Mouse (Mus musculus): ENCODE measurements around the gene Eipr1. TPM values are rescaled to one million over a fixed set of nuclear protein-coding genes. Genes with fewer than 3 reads are reported as not detected.

Eipr1 gene
- polyA plus RNA-seq, 1 experiment from 2014 or later: 15.5 TPM

GRCm38 (mm10) chr12:28848726-28849612, 97.4 kb downstream of the Eipr1 start:
- H3K4me2 ChIP-seq (ENCODE audit: low read depth, low read length): no peak overlapping the region
- DNase-seq: no peak
- H3K4me3 ChIP-seq (ENCODE audit: low read depth, low read length): no peak overlapping the region
- WGBS (ENCODE audit: insufficient replicate concordance): 85% methylated on average over 18 of the region's 18 CpGs
- H3K4me1 ChIP-seq (ENCODE audit: insufficient read depth): no peaks in the 10 kb centered on the region
- ATAC-seq: no peak
- H3K9ac ChIP-seq (replicated peaks): no peak overlapping the region
- no peak for TF ChIP-seq EP300 (IDR thresholded peaks at IDR 0.05; ENCODE audit: low read depth)
- no peak for TF ChIP-seq CTCF (IDR thresholded peaks at IDR 0.05; ENCODE audit: low read depth)
- no peak overlapping the region for H3K27ac ChIP-seq (ENCODE audit: low read depth)
- H3K27me3 ChIP-seq (ENCODE audit: insufficient read depth, low read length): no peaks in the 10 kb centered on the region
- no peaks in the 10 kb centered on the region for H3K9me3 ChIP-seq (ENCODE audit: low read length)
- 0 out of 2 replicates have a peak, but pooled peaks cover 3% of the 10 kb centered on the region for H3K36me3 ChIP-seq (replicated peaks; ENCODE audit: insufficient read depth, low read length)

GRCm38 (mm10) chr12:28859495-28860263, 108.1 kb downstream of the Eipr1 start:
- no peak overlapping the region for H3K9ac ChIP-seq (replicated peaks)

GRCm38 (mm10) chr12:28860264-28860560, 108.6 kb downstream of the Eipr1 start:
- H3K4me2 ChIP-seq (ENCODE audit: low read depth, low read length): no peak overlapping the region
- ATAC-seq (no peak), DNase-seq (no peak)
- no peaks in the 10 kb centered on the region for H3K9me3 ChIP-seq (ENCODE audit: low read length)
- WGBS (ENCODE audit: insufficient replicate concordance): 84% methylated on average over 5 of the region's 5 CpGs
- no peak overlapping the region for H3K9ac ChIP-seq (replicated peaks)
- H3K36me3 ChIP-seq (replicated peaks; ENCODE audit: insufficient read depth, low read length): peaks cover 3% of the 10 kb centered on the region; the same call in 1 of the 2 replicates
- no peaks in the 10 kb centered on the region for H3K27me3 ChIP-seq (ENCODE audit: insufficient read depth, low read length)
- no peak overlapping the region for H3K27ac ChIP-seq (ENCODE audit: low read depth)
- H3K4me1 ChIP-seq (ENCODE audit: insufficient read depth): no peaks in the 10 kb centered on the region
- no peak for TF ChIP-seq CTCF (IDR thresholded peaks at IDR 0.05; ENCODE audit: low read depth)
- TF ChIP-seq EP300 (IDR thresholded peaks at IDR 0.05; ENCODE audit: low read depth): no peak
- no peak overlapping the region for H3K4me3 ChIP-seq (ENCODE audit: low read depth, low read length)

More at GRCm38 (mm10) chr12:28859495-28860263, 108.1 kb downstream of the Eipr1 start:
- no peak for TF ChIP-seq CTCF (IDR thresholded peaks at IDR 0.05; ENCODE audit: low read depth)
- TF ChIP-seq EP300 (IDR thresholded peaks at IDR 0.05; ENCODE audit: low read depth): no peak
- Histone ChIP-seq H3K36me3 (replicated peaks; ENCODE audit: insufficient read depth, low read length) (no peaks in the 10 kb centered on the region; the same call in 1 of the 2 replicates), H3K27me3 (ENCODE audit: insufficient read depth, low read length) (no peaks in the 10 kb centered on the region), H3K4me3 (ENCODE audit: low read depth, low read length) (no peak overlapping the region), H3K4me1 (ENCODE audit: insufficient read depth) (no peaks in the 10 kb centered on the region), H3K9me3 (ENCODE audit: low read length) (no peaks in the 10 kb centered on the region), H3K27ac (ENCODE audit: low read depth) (no peak overlapping the region), H3K4me2 (ENCODE audit: low read depth, low read length) (no peak overlapping the region)
- DNase-seq: no peak
- WGBS (ENCODE audit: insufficient replicate concordance): 80% methylated on average over 11 of the region's 11 CpGs
- ATAC-seq: no peak

- Histone ChIP-seq H3K27me3 (ENCODE audit: insufficient read depth, low read length) (no peaks in the 10 kb centered on the region), H3K4me2 (ENCODE audit: low read depth, low read length) (no peak overlapping the region), H3K4me3 (ENCODE audit: low read depth, low read length) (no peak overlapping the region), H3K4me1 (ENCODE audit: insufficient read depth) (no peaks in the 10 kb centered on the region), H3K9ac (replicated peaks) (no peak overlapping the region), H3K9me3 (ENCODE audit: low read length) (no peaks in the 10 kb centered on the region), H3K36me3 (replicated peaks; ENCODE audit: insufficient read depth, low read length) (peaks cover 3% of the 10 kb centered on the region; the same call in 1 of the 2 replicates), H3K27ac (ENCODE audit: low read depth) (no peak overlapping the region)
- WGBS (ENCODE audit: insufficient replicate concordance): 87% methylated on average over 12 of the region's 12 CpGs
- no peak for TF ChIP-seq EP300 (IDR thresholded peaks at IDR 0.05; ENCODE audit: low read depth)
- no peak for TF ChIP-seq CTCF (IDR thresholded peaks at IDR 0.05; ENCODE audit: low read depth)
- no peak for ATAC-seq
- no peak for DNase-seq
Measured at GRCm38 (mm10) chr12:28863260-28863659, 111.7 kb downstream of the Eipr1 start.

GRCm38 (mm10) chr12:28866121-28866520, 114.5 kb downstream of the Eipr1 start:
- no peak overlapping the region for H3K4me3 ChIP-seq (ENCODE audit: low read depth, low read length)
- peaks cover 3% of the 10 kb centered on the region; the same call in 1 of the 2 replicates for H3K36me3 ChIP-seq (replicated peaks; ENCODE audit: insufficient read depth, low read length)
- ATAC-seq (no peak), DNase-seq (no peak)
- H3K4me1 ChIP-seq (ENCODE audit: insufficient read depth): no peaks in the 10 kb centered on the region
- no peaks in the 10 kb centered on the region for H3K9me3 ChIP-seq (ENCODE audit: low read length)
- 76% methylated on average over 1 of the region's 1 CpGs for WGBS (ENCODE audit: insufficient replicate concordance)
- no peaks in the 10 kb centered on the region for H3K27me3 ChIP-seq (ENCODE audit: insufficient read depth, low read length)
- TF ChIP-seq CTCF (IDR thresholded peaks at IDR 0.05; ENCODE audit: low read depth) (no peak), EP300 (IDR thresholded peaks at IDR 0.05; ENCODE audit: low read depth) (no peak)
- no peak overlapping the region for H3K9ac ChIP-seq (replicated peaks)
- H3K4me2 ChIP-seq (ENCODE audit: low read depth, low read length): no peak overlapping the region
- no peak overlapping the region for H3K27ac ChIP-seq (ENCODE audit: low read depth)

- WGBS (ENCODE audit: insufficient replicate concordance): 86% methylated on average over 4 of the region's 4 CpGs
- H3K9me3 ChIP-seq (ENCODE audit: low read length): no peaks in the 10 kb centered on the region
- TF ChIP-seq EP300 (IDR thresholded peaks at IDR 0.05; ENCODE audit: low read depth) (no peak), CTCF (IDR thresholded peaks at IDR 0.05; ENCODE audit: low read depth) (no peak)
Measured at GRCm38 (mm10) chr12:28868794-28869193, 117.2 kb downstream of the Eipr1 start.

More at GRCm38 (mm10) chr12:28868794-28869193, 117.2 kb downstream of the Eipr1 start:
- Histone ChIP-seq H3K27ac (ENCODE audit: low read depth) (no peak overlapping the region), H3K4me3 (ENCODE audit: low read depth, low read length) (no peak overlapping the region), H3K4me2 (ENCODE audit: low read depth, low read length) (no peak overlapping the region), H3K36me3 (replicated peaks; ENCODE audit: insufficient read depth, low read length) (peaks cover 3% of the 10 kb centered on the region; the same call in 1 of the 2 replicates), H3K9ac (replicated peaks) (no peak overlapping the region), H3K27me3 (ENCODE audit: insufficient read depth, low read length) (no peaks in the 10 kb centered on the region), H3K4me1 (ENCODE audit: insufficient read depth) (no peaks in the 10 kb centered on the region)
- DNase-seq (no peak), ATAC-seq (no peak)
